Mouse (Mus musculus) megakaryocyte, embryonic 14.5 days (primary cell): ENCODE measurements around the gene Mdga1. TPM values are rescaled to one million over a fixed set of nuclear protein-coding genes. Genes with fewer than 3 reads are reported as not detected.

Source experiments
- H3K27me3 ChIP-seq: replicated peaks from 2 replicates; pipeline ENCODE3; 2012; ENCODE audit warnings: inconsistent platforms
- H3K36me3 ChIP-seq: replicated peaks from 2 replicates; pipeline ENCODE3; 2012; ENCODE audit warnings: low read length, inconsistent platforms, mixed read lengths
- H3K4me1 ChIP-seq: 2 replicates; pipeline ENCODE4 v1.6.1; 2012; ENCODE audit warnings: inconsistent platforms
- H3K4me3 ChIP-seq: replicated peaks from 2 replicates; pipeline ENCODE3; 2012; ENCODE audit warnings: moderate library complexity, mild to moderate bottlenecking, inconsistent platforms
- H3K9me3 ChIP-seq: 2 replicates; pipeline ENCODE4 v1.6.1; 2012; ENCODE audit warnings: inconsistent platforms
- FLI1 ChIP-seq: IDR thresholded peaks from 2 replicates; pipeline ENCODE4 v1.6.1; 2012; ENCODE audit warnings: low read length, inconsistent platforms, mixed read lengths
- GATA1 ChIP-seq: IDR thresholded peaks from 3 replicates; pipeline ENCODE4 v1.6.1; 2012; ENCODE audit warnings: mixed read lengths, low read length, inconsistent platforms, borderline replicate concordance
- polyA plus RNA-seq: library from polyadenylated mRNA; stranded (reverse); fragments of >175 nt; gene quantifications from 2 replicates; pipeline ENCODE4 v1.2.3, GENCODE M21; 2012; ENCODE audit warnings: low replicate concordance; ENCODE audit not compliant: insufficient read depth

The Mdga1 gene
- polyA plus RNA-seq, 1 experiment = 32.8 TPM

DNA sequence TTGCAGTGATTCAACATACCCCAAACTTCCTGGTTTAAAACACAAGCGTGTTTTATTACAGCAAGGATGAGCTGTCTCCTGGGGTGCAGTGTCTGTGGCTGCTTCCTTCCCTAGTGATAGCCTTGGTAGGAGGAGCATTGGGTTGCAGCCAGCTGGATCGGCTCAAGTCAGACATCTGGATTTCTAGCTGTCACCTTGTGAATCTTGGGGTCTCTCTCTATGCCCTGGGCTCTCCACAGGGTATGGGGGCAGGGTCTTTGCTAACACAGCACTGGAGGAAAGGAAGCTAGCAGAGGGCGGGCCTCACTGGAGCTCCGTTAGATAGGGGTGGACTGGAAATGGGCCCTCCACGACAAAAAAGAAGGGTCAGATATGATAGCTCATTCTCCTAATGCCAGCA, 57.2 kb downstream of the Mdga1 start:
- TF ChIP-seq FLI1 (no peak), GATA1 (no peak)
- Histone ChIP-seq H3K36me3 (no peaks in the 10 kb centered on the region), H3K4me1 (peaks cover 25% of the 10 kb centered on the region), H3K27me3 (peaks cover 27% of the 10 kb centered on the region), H3K4me3 (no peak overlapping the region), H3K9me3 (peaks cover 42% of the 10 kb centered on the region)

DNA sequence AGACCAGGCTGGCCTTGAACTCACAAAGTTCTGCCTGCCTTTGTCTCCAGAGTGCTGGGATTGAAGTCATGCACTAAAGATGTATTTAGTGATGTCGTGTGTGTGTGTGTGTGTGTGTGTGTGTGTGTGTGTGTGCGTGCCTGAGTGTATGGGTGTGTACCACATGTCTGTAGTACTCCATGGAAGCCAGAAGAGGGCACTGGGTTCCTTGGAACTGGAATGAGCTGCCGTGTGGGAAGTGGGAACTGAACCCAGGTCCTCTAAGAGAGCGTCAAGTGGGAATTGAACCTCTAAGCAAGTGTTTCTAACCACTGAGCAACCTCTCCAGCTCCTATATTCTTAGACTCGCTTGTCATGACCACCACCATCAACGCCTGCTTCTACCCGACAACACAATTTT, 60.9 kb downstream of the Mdga1 start:
- no peak overlapping the region for H3K4me3 ChIP-seq
- H3K27me3 ChIP-seq = peaks cover 52% of the 10 kb centered on the region
- TF ChIP-seq FLI1 = no peak
- no peak for TF ChIP-seq GATA1
- H3K36me3 ChIP-seq = no peaks in the 10 kb centered on the region
- peaks cover 6% of the 10 kb centered on the region; the same call in 1 of the 2 replicates for H3K4me1 ChIP-seq
- peaks cover 33% of the 10 kb centered on the region for H3K9me3 ChIP-seq

DNA sequence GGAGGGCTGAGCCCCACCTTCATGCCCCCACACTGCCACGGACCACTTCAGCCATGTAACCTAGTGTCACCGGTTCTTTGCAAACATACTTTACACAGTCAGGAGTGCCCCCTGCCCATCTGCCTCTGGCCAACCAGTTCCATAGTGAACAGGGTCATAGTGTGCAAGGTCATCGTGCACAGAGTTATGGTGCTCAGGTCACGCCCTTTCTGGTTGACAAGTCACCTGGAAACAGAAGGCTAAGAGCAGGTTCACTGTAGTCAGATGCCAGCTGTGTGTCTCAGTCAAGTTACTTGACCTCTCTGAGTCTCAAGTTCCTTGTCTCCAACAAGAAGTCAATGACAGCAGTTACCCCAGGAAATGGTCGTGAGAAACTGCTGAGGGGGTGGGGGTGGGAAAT, 65.2 kb downstream of the Mdga1 start:
- H3K27me3 ChIP-seq = peaks cover 70% of the 10 kb centered on the region
- no peaks in the 10 kb centered on the region for H3K36me3 ChIP-seq
- no peaks in the 10 kb centered on the region; the same call in 1 of the 2 replicates for H3K4me1 ChIP-seq
- no peak overlapping the region for H3K4me3 ChIP-seq
- TF ChIP-seq FLI1 (no peak), GATA1 (no peak)
- H3K9me3 ChIP-seq = peaks cover 13% of the 10 kb centered on the region

DNA sequence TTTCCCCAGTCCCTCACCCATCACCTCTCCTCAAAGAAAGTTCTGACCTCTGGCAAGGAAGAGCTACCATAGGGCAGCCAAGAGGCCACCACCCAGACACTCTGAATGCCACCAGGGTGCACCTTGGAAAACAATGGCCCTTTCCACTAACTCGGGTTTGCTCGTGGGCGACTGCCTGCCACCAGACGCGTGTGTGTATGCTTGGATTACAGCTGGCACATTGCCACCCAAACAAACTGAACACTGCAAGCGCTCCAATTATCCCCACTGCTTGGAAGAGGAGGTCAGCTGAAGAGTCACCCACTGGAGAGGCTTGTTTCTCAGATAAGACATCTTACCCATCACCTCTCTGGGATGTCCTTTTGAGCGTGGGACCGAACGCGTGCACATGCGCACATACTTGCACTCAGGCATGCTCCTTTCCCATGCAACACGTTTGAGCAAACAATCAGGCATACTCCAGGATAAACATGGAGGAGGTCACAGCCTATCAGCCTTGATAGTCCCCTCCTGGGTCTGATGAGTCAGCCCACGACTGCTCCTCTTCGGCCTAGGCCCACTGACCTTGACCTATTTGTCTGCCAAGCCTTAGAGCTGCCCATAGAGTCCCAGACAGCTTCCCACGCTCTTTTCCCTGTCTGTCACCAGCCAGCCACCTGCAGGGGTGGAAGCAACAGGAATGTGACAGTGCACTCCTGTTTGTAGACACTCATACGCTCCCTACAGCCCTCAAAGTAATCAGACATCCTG, 67.3 kb downstream of the Mdga1 start:
- peaks cover 4% of the 10 kb centered on the region; the same call in 1 of the 2 replicates for H3K9me3 ChIP-seq
- TF ChIP-seq FLI1 (no peak), GATA1 (no peak)
- no peaks in the 10 kb centered on the region; the same call in 1 of the 2 replicates for H3K4me1 ChIP-seq
- no peaks in the 10 kb centered on the region for H3K36me3 ChIP-seq
- peaks cover 69% of the 10 kb centered on the region for H3K27me3 ChIP-seq
- no peak overlapping the region for H3K4me3 ChIP-seq

DNA sequence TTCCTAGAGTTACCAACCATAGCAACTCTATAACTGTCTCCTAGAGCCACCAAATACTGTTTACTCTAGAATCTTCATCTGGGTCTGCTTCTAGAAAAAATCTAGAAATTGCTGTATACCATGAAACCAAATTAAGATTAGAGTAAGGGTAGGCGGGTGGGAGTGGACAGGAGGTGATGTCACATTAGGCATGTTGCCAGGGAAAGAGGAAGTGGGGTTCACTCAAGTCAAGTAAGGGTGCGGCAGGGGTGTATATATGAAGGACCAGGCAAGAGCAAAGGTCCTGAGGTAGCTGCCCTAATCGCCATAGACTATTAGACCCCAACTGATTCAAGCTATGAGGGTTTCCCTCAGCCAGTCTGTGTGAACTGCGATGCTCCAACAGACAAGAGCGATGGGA, 69.6 kb downstream of the Mdga1 start:
- Histone ChIP-seq H3K9me3 (peaks cover 4% of the 10 kb centered on the region; the same call in 1 of the 2 replicates), H3K27me3 (peaks cover 69% of the 10 kb centered on the region), H3K36me3 (no peaks in the 10 kb centered on the region), H3K4me3 (no peak overlapping the region), H3K4me1 (peaks cover 13% of the 10 kb centered on the region)
- no peak for TF ChIP-seq FLI1
- no peak for TF ChIP-seq GATA1

DNA sequence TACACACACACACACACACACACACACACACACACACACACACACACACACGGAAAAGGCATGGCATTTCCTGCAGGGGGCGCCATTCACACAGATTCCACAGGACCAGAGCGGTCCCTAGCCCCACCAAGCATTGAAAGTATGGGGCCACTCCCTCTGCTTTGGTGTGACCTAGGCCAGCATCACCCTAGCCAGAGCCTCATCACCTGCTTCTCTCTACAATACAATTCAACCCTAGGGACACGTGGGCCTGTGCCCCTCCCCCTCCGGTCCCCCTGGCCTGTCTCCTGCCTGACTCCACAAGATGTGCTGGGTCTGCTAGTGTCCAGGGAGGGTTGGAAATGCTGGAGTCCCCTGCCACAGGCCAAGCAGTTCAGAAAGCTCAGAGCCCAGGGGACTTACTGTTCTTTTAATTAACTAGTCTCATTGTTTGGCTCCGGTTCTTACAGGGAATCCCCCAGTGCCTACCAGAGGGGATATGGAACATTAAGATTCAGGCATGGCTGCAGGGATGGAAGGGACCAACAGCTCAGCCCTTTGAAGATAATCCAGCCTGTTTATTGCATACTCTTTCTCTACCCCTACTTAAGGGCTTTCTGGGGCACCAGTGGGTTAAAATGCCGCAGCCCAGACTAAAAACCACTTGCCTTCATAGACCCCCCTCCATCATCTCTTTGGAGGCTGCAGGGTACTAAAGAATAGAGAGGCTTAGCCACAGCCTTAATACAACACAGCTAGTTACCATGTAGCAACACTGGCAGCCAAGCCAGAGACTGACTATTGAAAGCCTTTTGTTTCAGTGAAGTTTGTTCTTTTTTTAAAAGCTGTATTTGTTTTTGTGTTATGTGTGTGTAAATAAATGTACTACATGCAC, 73.5 kb downstream of the Mdga1 start:
- TF ChIP-seq FLI1 (no peak), GATA1 (no peak)
- Histone ChIP-seq H3K36me3 (no peaks in the 10 kb centered on the region), H3K4me3 (peak overlapping the region; percentile 28), H3K27me3 (peaks cover 64% of the 10 kb centered on the region), H3K9me3 (peaks cover 20% of the 10 kb centered on the region), H3K4me1 (peaks cover 13% of the 10 kb centered on the region)

DNA sequence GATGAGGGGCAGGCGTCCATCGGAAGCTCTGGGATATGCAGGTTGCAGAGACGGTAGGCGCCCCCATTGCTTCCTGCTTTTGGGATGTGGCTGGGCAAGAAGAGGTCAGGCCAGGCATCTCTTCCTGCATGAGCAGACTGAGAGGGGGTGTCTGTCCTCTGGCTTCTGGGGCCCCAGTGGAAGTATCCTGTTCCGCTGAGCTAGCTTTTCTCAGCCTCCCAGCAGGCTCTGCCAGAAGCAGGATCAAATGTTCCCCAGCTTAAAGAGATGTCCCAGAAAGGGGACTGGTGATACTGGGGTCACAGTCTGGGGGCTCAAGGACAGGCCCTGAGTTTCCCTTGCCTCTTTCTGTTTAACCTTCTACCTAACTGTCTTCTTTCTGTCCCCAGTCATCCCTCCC, 74.3 kb downstream of the Mdga1 start:
- TF ChIP-seq GATA1 = no peak
- TF ChIP-seq FLI1 = no peak
- Histone ChIP-seq H3K4me1 (peaks cover 13% of the 10 kb centered on the region), H3K27me3 (peaks cover 68% of the 10 kb centered on the region), H3K36me3 (no peaks in the 10 kb centered on the region), H3K9me3 (peaks cover 16% of the 10 kb centered on the region), H3K4me3 (no peak overlapping the region)

DNA sequence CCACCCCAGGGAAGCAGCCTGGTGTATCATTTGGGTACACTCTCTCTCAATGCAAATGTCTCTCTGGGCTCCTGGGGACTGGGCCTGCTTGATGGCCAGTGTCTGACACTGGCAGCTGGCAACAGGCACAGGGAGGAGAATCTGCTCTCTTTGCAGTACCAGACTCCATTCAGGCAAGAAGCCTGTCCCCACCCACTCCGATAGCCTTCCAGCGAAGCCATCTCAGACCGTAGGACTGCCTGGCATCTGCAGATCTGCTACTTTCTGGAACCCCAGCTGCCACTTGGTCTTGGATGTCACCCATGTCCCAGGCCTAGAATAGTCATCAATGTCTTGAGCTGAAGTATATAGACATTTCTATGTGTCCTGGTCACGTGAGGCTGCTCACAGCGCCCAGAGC, 74.9 kb downstream of the Mdga1 start:
- H3K4me3 ChIP-seq = no peak overlapping the region
- H3K4me1 ChIP-seq = peaks cover 13% of the 10 kb centered on the region
- TF ChIP-seq FLI1 = no peak
- no peak for TF ChIP-seq GATA1
- H3K27me3 ChIP-seq = peaks cover 70% of the 10 kb centered on the region
- peaks cover 16% of the 10 kb centered on the region for H3K9me3 ChIP-seq
- no peaks in the 10 kb centered on the region for H3K36me3 ChIP-seq

DNA sequence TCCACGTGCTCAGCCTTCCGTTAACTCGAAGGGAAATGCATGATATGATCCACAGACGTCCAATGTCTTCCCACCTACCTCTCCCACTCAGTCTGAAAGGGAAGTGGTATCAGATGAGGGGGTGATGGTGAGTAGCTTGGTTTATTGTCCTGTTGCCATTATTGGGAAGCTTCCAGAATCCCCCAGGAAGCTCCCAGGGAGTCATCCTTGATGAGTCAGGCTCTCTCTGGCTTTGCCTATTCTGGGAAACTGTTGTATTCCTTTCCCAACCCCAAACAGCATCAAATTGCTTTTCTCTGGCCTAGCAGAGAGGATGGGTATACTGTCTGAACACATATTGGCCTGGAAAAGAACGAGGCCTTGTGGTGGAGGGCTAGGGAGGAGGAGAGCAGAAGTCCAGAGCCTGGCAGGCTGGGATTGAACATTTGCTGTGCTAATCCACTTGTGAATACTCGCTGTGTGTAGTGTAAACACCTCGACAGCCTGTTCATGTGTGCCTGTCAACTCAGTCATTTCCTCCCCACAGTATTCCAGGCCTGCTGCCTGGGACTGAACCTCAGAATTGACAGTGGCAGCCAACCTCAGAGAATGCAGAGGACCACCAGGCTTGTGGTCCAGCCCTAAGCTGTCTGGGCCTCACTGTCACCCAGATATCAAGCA, 79.3 kb downstream of the Mdga1 start:
- no peak for TF ChIP-seq FLI1
- TF ChIP-seq GATA1 = no peak
- Histone ChIP-seq H3K4me3 (no peak overlapping the region), H3K36me3 (no peaks in the 10 kb centered on the region), H3K9me3 (peaks cover 16% of the 10 kb centered on the region), H3K4me1 (peaks cover 44% of the 10 kb centered on the region), H3K27me3 (peaks cover 90% of the 10 kb centered on the region)
